Mouse (Mus musculus): ENCODE data around the gene Ubald2.
"Not testable (repeated sequence)": the region's sequence is repeated elsewhere in the genome, so short reads cannot be mapped to it uniquely, and the experiment has no call there.

The Ubald2 gene

GRCm38 (mm10) chr11:116433356-116434286 lies at the start of gene Ubald2:
Ubald2 (plus strand) TSS chr11:116434094.
- DNase-seq (ENCODE audit: low read depth in 2 of 2, low spot score in 2 of 2), result peak; percentile 98 to 99

DNA sequence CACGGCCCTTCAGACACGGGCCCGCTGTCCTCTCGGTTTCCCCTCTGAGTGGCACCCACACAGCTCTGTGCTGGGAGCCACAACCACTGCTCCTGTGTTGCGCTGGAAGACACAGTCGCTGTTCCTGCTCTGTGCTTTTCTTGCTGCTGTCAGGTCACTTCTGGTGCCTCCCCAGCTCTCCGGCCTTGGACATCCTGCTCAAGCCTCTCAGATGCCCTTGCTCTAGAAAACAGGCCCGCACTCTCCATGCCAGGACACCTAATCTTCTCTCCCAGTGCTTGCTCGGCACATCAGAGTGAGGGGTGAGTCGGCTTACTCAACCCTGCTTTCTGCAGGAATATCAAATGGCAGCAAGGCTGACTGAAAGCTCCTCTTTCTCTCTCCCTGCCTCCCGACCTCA lies 49.7 kb upstream of the Ubald2 start:
- no peak for DNase-seq (ENCODE audit: low read depth in 2 of 2, low spot score in 2 of 2)

DNA sequence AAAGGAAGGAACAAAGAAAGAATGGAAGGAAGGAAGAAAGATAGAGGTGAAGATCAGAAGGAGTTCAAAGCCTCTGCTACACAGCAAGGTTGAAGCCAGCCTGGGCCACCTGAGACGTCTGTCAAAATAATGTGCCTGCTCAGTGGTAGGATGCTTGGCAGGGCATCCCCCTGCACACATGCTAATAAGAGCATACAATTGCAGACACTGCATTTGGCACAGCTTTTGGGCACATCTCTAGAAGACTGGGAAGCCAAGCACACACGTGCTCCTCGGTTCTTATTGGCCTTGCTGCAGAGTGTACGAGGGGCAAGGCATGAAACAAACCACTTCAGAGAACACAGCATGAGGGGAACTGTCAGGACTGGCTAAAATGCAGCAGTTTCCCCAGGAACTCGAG lies 47.9 kb upstream of the Ubald2 start:
- DNase-seq (ENCODE audit: low read depth in 2 of 2, low spot score in 2 of 2), result no peak

DNA sequence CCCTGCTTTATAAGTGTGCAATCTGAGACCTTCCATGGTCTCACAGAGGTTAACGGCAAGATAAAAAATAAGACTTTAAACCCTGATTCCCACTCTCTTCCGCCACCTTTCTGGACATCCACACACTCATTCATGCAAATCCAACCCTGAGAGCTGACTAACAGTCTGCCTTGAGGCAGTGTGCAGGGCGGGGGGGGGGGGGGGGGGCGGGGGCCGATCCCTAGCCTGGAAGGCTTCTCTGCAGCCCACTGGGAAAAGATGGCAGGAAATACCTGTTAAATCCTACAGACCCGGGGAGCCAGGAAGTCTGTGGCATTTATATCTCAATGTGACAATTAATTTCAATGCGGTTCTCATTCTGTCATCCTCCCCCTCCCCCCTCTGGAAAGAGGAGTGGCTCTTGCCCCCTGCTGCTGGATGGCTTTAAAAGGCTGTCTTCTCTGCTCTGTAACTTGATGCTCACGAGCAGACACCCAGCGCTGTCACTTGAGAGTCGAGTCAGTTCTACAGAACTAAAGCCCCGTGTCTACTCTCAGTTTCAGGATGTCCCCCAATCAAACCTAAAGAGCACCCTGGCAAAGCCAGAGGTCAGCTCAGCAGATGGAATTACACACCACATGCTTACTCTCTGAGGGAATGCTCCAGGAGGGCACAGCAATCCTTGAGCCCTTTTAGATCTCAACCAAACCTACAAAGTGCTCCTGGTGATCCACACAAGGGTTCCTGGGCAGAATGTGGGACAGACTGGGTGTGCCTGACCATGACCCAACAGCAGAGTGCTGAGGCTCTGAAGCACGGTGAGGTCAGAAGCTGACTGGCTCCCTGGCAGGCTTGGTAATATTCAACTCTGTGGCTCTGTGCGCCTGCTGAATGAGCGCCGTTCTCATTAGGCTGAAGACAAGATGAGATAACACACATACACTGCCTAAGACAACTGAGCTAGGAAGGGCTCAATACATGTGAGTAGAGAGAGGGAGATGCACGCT lies 46.5 kb upstream of the Ubald2 start:
- no peak for DNase-seq (ENCODE audit: low read depth in 2 of 2, low spot score in 2 of 2)

GRCm38 (mm10) chr11:116388841-116389480 lies 44.9 kb upstream of the Ubald2 start:
- peak; percentile 23 to 61 for DNase-seq (ENCODE audit: low read depth in 2 of 2, low spot score in 2 of 2)

GRCm38 (mm10) chr11:116394769-116395168 lies 39.1 kb upstream of the Ubald2 start:
- DNase-seq (ENCODE audit: low read depth in 2 of 2, low spot score in 2 of 2), result no peak

GRCm38 (mm10) chr11:116396276-116396933 lies 37.5 kb upstream of the Ubald2 start:
- DNase-seq (ENCODE audit: low read depth in 2 of 2, low spot score in 2 of 2), result no peak

DNA sequence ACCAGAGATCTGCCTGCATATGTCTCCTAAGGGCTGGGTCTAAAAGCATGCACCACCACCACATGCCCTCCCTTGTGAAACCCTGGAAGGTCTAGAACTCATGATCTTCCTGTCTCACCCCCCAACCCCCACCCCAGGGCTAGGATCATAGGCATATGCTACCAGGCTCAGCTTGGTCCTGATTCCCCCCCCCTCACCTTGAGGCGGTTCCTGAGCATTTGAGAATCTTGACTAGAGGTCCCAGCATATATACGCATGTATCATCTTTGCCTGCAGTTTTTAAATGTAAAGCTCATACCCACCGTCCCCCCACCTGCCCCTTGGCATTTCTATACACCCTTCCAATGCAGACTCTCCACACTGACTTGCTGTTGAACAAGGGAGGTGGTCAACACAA lies 37.0 kb upstream of the Ubald2 start:
- no peak for DNase-seq (ENCODE audit: low read depth in 2 of 2, low spot score in 2 of 2)

DNA sequence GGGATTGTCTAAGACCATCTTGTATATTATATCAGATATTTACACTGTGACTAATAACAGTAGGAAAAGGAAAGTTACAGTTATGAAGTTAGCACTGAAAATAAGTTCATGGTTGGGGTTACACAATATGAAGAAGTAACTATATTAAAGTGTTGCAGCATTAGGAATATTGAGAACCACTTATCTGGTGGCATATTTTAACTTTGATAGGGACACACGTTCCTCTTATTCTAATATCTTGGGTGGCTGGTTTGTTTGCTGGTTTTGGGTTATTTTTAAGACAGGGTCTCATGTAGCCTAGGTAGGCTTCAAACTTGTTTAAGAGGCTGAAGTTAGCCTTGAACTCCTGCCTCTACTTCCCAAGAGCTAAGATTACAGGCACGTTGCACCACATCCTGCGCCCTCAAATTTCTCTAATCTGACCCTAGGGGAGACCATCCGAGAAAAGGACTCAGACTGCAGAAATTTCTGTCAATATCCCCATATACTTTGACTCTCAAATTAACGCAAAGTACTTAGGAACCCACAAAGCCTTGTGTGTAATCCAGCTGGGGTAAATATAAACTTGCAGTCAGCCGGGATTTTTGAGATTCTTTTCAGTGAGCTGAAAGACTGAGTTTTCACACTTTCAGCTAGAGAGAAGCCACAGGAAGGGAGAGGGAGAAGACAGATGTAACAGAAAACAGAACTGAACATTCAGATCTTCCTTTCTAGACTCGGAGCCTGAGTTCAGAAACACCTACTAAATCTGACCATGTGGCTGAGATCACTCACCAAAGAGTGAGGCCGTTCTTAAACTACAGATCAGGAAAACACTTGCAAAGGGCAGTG lies 36.2 kb upstream of the Ubald2 start:
- DNase-seq (ENCODE audit: low read depth in 2 of 2, low spot score in 2 of 2), result no peak

DNA sequence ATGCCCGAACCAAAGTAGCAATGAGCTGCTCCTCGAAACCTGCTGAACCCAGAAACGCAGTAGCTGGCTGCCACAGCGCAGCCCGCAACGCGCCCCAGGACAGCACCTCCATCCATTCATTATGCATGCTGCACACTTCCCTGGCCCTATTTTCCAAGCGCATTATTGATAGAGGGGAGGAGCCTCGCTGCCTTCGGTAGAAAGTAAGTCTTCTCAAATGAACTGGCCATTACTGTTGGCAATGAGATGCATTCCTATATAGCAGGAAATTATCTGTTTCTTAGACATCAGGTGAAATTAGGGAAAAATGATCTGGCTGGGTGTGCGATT lies 35.6 kb upstream of the Ubald2 start:
- no peak for DNase-seq (ENCODE audit: low read depth in 2 of 2, low spot score in 2 of 2)

- no peak for DNase-seq (ENCODE audit: low read depth in 2 of 2, low spot score in 2 of 2)
Measured at GRCm38 (mm10) chr11:116400560-116400959, 33.3 kb upstream of the Ubald2 start.

DNA sequence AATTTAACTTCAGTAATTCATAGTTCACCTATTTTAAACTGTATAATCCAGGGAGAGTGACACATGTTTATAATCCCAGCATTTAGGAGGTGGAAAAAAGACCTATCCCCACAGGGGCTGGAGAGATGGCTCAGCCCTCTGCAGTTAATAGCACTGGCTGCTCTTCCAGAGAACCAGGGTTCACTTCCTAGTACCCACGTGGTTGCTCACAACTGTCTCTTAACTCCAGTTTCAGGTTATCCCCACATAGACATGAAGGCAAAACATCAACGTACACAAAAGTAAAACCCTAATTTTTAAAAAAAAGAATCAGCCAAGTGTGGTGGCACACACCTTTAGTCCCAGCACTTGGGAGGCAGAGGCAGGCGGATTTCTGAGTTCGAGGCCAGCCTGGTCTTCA lies 28.3 kb upstream of the Ubald2 start:
- DNase-seq (ENCODE audit: low read depth in 2 of 2, low spot score in 2 of 2), result no peak

DNA sequence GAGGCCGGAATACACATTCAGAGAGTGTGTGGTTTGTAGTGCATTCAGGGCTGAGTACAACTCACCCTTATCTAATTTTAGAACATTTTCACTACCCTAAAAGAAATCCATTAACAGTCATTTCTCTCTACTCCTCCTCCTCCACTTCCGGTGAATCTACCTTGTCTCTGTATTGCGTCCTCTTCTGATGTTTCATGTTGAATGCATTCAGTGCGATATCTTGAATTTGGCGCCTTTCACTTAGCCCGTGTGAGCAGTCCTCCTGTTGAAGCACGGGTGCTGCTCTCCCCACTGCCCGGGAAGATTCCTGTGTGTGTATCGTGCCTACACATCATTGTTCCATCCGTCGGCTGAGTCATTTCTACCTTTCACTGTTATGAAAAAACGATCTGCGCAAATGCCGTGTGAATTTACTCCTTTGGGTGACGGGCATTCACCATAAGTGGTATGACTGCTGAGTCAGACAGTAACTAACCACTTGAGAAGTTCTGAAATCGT lies 27.6 kb upstream of the Ubald2 start:
- peak; percentile 30 to 41 for DNase-seq (ENCODE audit: low read depth in 2 of 2, low spot score in 2 of 2)

GRCm38 (mm10) chr11:116409008-116409407 lies 24.9 kb upstream of the Ubald2 start:
- DNase-seq (ENCODE audit: low read depth in 2 of 2, low spot score in 2 of 2), result no peak

DNA sequence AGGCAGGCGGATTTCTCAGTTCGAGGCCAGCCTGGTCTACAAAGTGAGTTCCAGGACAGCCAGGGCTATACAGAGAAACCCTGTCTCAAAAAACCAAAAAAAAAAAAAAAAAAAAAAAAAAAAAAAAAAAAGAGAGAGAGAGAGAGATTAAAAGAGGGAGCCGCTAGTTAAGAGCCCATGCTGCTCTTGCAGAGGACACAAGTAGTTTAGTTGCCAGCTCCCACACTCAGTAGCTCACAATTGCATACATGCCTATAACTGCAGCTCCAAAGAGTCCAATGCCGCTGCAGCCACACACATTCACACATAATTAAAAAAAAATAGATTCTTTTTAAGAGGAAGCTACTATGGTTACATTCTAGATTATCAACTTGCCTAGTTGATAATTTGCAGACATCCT lies 23.5 kb upstream of the Ubald2 start:
- not testable (repeated sequence) for DNase-seq (ENCODE audit: low read depth in 2 of 2, low spot score in 2 of 2)

- DNase-seq (ENCODE audit: low read depth in 2 of 2, low spot score in 2 of 2), result no peak
Measured at GRCm38 (mm10) chr11:116411582-116411981, 22.3 kb upstream of the Ubald2 start.

DNA sequence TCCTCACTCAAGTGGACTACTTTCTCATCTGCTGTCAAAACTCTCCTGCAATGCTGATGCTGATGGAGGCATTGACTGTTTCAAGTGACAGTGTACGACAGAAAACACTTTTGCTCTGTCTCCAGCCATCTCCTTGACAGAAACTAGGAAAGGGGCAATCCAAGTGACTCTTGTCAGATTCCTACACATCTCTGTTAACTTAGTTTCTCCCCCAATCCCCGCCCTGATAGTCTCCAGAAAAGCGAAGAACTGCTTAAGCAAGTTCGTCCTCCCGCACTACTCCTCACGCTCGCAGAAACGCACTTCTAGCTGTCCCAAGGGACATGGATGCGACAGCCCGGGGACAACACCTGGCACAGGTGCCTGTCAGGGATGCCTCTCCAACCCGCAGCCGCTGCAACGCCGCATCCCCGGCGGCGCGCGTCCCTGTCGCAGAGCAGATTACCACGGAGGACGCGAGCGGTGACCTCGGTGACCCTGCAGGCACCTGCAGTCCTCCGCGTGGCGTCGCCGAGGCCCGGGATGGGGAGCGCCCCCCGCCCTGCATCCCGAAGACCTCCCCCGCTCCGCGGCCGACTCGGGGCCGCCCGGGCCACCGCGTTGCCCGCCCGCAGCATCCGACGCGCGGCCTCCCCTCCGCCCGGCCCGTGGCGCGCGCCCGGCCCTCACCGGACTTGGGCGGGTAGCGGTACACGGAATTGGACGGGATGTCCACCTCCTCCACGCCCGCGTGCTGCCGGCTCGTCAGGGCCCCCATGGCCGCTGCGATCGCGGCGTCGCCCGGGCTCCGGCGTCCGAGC lies 21.7 kb upstream of the Ubald2 start:
- no peak for DNase-seq (ENCODE audit: low read depth in 2 of 2, low spot score in 2 of 2)

GRCm38 (mm10) chr11:116412904-116413630 lies 20.8 kb upstream of the Ubald2 start, which contains the start of gene Rnf157:
Rnf157 (minus strand) TSS chr11:116413032.
- DNase-seq (ENCODE audit: low read depth in 2 of 2, low spot score in 2 of 2), result peak; percentile 60 to 62

All from CD8-positive naive resting alpha-beta T cell, adult 2 months (primary cell).